Mouse (Mus musculus) forebrain, embryonic 10.5 days (tissue): Measurements from ENCODE around the gene Ift80. TPM values are rescaled to one million over a fixed set of nuclear protein-coding genes. Genes with fewer than 3 reads are reported as not detected.
"Not testable (repeated sequence)": the region's sequence is repeated elsewhere in the genome, so short reads cannot be mapped to it uniquely, and the experiment has no call there.

ENCODE experiments used
- DNase-seq: peaks from one replicate; pipeline ENCODE4 v3.0.0-alpha.2; 2017; ENCODE audit warnings: low spot score; ENCODE audit errors: extremely low spot score
- H3K27ac ChIP-seq: fragments of 300-500 bp; sonication (generic); 2 replicates; pipeline ENCODE4 v1.5.1; 2016; ENCODE audit warnings: mild to moderate bottlenecking
- H3K27me3 ChIP-seq: fragments of 300-500 bp; sonication (generic); 2 replicates; pipeline ENCODE4 v1.6.1; 2016; ENCODE audit warnings: mild to moderate bottlenecking; ENCODE audit not compliant: poor library complexity, severe bottlenecking
- H3K36me3 ChIP-seq: fragments of 300-500 bp; sonication (generic); replicated peaks from 2 replicates; pipeline ENCODE4 v1.6.1; 2016; ENCODE audit warnings: mild to moderate bottlenecking, moderate library complexity
- H3K4me1 ChIP-seq: fragments of 300-500 bp; sonication (generic); 2 replicates; pipeline ENCODE4 v1.6.1; 2016
- H3K4me3 ChIP-seq: fragments of 300-500 bp; sonication (generic); 2 replicates; pipeline ENCODE4 v1.5.1; 2016; ENCODE audit warnings: mild to moderate bottlenecking, moderate library complexity
- H3K9me3 ChIP-seq: fragments of 300-500 bp; sonication (generic); 2 replicates; pipeline ENCODE4 v1.6.1; 2016; ENCODE audit warnings: mild to moderate bottlenecking, moderate library complexity
- WGBS: fragments of 180-500 bp; shearing (Covaris S2); methylation state at CpG from one replicate; pipeline ENCODE4 v1.1.7; 2016; 5-methylcytosine and 5-hydroxymethylcytosine counted together
- polyA plus RNA-seq: library from polyadenylated mRNA; unstranded; fragments of >200 nt; fragmentation: Nextera tagmentation; extraction: Ambion mirVana; gene quantifications from 2 replicates; pipeline ENCODE4 v1.2.1, GENCODE M21; 2016

Gene Ift80
- polyA plus RNA-seq, 1 experiment from 2014 or later: 17.4 TPM

DNA sequence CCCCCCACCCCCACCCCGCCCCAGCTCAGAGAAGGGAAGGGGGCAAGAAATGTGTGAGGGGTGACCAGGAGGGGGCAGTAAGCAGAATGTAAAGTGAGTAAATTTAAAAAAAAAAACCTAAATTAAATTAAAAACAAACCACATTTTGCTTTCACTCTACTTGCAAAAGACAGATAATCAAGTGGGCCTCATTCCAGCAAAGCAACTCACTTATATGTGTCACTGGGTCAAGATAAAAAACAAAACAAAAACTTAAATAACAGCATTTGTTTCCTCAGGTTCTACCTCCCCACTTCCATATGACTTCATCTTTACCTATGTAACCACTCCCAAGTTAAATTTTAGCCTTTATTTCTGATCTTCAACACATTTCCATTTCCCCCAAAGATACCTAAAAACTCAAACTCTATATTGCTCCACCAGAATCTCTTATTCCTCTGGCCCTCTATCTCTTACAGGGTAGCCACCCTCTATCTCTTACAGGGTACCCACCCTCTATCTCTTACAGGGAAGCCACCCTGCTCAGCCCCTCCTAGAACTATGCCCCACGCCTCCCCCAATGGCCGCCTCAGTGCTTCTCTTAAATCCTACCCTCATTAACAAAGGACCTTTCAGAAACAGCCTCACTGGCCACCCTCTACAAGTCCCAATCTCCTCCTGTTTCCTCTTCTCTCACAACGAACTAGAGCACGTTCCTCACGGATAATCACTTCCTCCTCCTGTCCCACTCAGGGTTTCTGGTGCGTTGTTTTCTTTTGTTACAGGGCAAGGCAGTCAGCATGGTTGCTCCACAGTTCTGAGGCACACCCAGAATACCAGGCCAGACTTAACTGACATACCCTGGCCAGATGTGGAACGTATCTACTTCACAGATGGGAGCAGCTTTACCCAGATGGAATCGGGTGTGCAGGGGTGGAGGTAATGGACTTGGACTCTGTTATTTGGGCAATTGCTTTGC is 28.6 kb downstream of the Ift80 start:
- no peak overlapping the region for H3K4me3 ChIP-seq
- peaks cover 35% of the 10 kb centered on the region for H3K36me3 ChIP-seq
- no peaks in the 10 kb centered on the region for H3K27me3 ChIP-seq
- H3K4me1 ChIP-seq: peaks cover 5% of the 10 kb centered on the region; the same call in 1 of the 2 replicates
- no peak for DNase-seq
- peak overlapping the region; percentile 3; the same call in 1 of the 2 replicates for H3K27ac ChIP-seq
- 57% methylated on average over 9 of the region's 9 CpGs for WGBS
- no peaks in the 10 kb centered on the region for H3K9me3 ChIP-seq

DNA sequence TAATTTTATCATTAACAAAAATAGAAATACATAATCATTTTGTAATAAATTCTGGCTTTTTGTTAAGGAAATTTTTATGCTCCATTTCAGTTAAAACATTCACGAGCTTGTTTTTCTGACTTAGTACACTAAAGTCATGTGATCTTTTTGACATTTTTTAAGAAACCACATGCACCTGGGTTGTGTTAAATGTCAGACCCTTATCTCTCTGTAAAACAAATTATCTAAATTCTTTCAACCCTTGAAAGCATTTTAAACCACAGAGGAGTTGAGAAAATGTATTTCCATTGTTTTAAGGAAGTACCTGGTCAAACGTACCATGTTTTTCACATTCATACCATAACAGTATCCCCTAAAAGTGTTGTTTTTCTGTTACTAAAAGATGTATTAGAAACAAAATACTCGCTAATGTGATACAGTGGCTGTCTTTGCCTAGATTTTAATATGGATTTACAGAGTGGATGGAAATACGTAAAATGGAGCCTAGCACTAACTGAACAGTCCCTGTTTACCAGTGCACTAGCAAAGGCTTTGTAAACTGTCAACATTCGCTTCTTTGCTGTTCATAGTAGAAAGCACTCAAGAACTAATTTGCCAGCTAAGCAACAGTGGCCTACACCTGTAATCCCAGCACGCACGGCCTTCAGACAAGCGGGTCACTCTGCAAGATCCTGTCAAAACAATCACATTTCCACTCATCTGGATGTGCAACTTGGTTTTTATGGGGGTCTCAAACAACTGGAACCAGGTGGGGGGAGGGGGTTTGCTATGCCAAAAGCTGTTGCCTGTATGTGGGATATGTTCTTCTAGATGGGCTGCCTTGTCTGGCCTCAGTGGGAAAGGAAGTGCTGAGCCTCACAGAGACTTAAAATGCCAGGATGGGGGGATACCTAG is 29.5 kb downstream of the Ift80 start:
- DNase-seq: no peak
- 92% methylated on average over 8 of the region's 8 CpGs for WGBS
- Histone ChIP-seq H3K27ac (no peak overlapping the region), H3K4me3 (no peak overlapping the region), H3K36me3 (peaks cover 35% of the 10 kb centered on the region), H3K4me1 (peaks cover 5% of the 10 kb centered on the region; the same call in 1 of the 2 replicates), H3K9me3 (no peaks in the 10 kb centered on the region), H3K27me3 (no peaks in the 10 kb centered on the region)

DNA sequence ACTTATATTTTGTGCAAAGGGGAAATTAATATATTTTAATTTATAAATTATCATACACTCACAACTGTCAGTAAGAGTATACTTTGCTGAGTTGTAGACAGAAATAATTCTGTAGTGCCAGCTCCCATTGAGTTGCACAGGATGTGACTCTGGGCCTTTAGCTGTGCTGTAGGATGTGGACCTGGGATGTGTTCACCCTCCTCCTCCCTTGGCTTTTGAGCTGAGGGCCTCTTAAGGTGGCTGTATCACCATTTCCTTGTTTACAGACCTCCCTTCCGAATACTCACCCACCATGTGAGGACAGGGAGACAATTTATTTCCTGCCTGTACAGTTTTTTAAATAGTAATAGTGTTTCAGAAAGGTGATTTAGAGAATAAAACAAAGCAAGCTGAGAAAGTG is 30.8 kb downstream of the Ift80 start:
- H3K27me3 ChIP-seq: no peaks in the 10 kb centered on the region
- H3K36me3 ChIP-seq: peaks cover 37% of the 10 kb centered on the region
- peaks cover 5% of the 10 kb centered on the region; the same call in 1 of the 2 replicates for H3K4me1 ChIP-seq
- 81% methylated on average over 1 of the region's 1 CpGs for WGBS
- no peak for DNase-seq
- H3K9me3 ChIP-seq: no peaks in the 10 kb centered on the region
- no peak overlapping the region for H3K27ac ChIP-seq
- H3K4me3 ChIP-seq: no peak overlapping the region

DNA sequence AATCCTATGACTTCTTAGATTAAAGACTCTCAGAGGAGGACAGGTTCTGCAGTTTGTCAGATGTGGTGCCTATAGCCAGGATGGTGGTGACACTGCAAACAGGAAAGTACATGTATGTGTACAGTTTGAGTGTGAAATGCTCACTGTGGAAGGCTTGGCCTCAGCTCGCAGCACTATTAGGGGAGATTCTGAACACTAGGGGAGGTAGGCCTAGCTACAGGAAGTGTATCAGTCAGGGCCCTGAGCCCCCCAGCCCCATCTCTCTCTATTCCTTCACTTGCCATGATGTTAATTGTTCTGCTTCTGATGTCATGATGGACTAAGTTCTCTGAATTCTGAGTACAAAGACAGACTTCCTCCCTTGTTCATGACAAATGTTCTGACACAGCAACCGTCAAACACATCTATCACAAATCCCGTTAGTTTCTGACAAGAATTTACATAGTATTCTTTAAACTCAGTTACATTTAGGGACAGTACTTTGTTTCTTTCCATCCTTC is 35.2 kb downstream of the Ift80 start:
- DNase-seq: no peak
- Histone ChIP-seq H3K9me3 (peaks cover 8% of the 10 kb centered on the region; the same call in 1 of the 2 replicates), H3K27me3 (no peaks in the 10 kb centered on the region), H3K36me3 (peaks cover 67% of the 10 kb centered on the region), H3K4me1 (no peaks in the 10 kb centered on the region), H3K27ac (no peak overlapping the region), H3K4me3 (no peak overlapping the region)
- 90% methylated on average over 3 of the region's 3 CpGs for WGBS

DNA sequence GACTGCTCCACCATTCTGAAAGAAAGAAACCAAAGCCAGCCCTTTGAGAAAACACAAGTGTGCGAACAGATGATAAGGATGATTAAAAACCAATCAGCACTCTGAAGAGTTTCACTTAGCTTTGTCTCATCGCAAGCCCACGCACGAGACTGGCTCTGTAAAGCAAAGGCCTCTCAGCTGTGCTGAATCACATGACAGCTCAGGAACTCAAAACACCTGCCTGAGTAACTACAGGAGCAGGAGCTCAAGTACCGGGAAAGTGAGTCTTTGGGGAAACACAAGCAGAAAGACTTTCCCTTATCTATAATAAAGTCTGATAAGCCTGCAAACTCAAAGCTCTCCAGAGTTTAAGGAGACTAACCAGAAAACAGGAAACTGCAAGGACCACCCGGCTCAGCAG is 37.0 kb downstream of the Ift80 start:
- Histone ChIP-seq H3K9me3 (peaks cover 8% of the 10 kb centered on the region; the same call in 1 of the 2 replicates), H3K27ac (no peak overlapping the region), H3K4me3 (no peak overlapping the region), H3K27me3 (no peaks in the 10 kb centered on the region), H3K36me3 (peaks cover 73% of the 10 kb centered on the region), H3K4me1 (no peaks in the 10 kb centered on the region)
- DNase-seq: no peak
- 91% methylated on average over 6 of the region's 6 CpGs for WGBS

DNA sequence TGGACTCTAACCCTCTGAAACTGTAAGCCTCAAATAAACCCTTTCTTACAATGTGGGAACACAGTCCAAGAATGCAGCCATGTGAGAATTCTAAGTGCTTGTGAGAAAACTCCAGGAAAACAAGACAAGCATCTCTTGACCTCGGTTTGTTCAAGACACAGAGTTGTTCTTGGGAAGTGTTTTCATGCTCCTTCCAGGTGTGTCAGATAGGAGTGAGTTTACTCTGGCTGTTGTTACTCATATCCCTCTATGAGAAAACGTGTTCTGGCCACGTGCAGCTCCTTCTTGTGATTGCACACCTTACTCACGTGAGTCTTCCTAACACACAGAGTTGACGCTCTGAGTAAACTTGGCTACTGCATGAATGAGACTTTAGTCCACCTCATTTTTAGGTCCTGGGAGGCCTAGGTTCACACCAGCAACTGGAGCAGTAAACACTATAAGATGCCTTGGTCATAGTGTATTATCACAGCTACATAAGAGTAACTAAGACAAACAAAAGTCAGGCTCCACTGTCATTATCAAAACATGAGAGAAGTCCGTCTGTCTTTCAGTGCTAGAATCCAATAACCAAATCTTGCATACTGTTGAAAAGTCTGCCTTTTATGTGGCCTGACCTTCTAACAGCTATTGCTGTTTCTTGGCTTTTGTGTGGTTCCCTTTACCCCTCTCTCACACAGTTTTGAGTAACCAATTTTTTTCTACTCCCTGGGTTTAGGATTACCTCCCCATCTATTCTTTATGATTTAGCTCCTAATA is 37.7 kb downstream of the Ift80 start:
- 92% methylated on average over 6 of the region's 6 CpGs for WGBS
- peaks cover 73% of the 10 kb centered on the region for H3K36me3 ChIP-seq
- H3K4me3 ChIP-seq: no peak overlapping the region
- H3K4me1 ChIP-seq: no peaks in the 10 kb centered on the region
- no peak overlapping the region for H3K27ac ChIP-seq
- H3K9me3 ChIP-seq: peaks cover 8% of the 10 kb centered on the region; the same call in 1 of the 2 replicates
- H3K27me3 ChIP-seq: no peaks in the 10 kb centered on the region
- DNase-seq: no peak

DNA sequence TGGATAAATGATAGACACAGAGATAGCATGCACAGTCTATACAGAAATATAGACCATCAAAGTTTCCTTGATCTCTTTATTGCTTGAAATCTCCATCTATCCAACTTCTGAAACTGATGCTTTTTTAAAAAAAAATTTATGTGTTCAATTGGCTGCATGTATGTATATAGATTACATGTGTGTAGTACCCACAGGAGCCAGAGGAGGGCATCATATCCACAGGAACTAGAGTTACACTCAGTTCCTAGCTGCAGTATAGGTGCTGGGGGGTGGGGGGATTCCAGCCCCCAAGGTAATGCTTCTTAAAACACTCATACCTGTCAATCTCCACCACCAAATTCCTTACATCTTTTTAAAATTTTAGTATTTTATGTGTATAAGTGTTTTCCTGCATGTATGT is 39.7 kb downstream of the Ift80 start:
- no peak overlapping the region for H3K27ac ChIP-seq
- H3K36me3 ChIP-seq: peaks cover 86% of the 10 kb centered on the region
- H3K4me3 ChIP-seq: no peak overlapping the region
- no peaks in the 10 kb centered on the region for H3K27me3 ChIP-seq
- H3K9me3 ChIP-seq: peaks cover 8% of the 10 kb centered on the region; the same call in 1 of the 2 replicates
- H3K4me1 ChIP-seq: no peaks in the 10 kb centered on the region
- DNase-seq: no peak

DNA sequence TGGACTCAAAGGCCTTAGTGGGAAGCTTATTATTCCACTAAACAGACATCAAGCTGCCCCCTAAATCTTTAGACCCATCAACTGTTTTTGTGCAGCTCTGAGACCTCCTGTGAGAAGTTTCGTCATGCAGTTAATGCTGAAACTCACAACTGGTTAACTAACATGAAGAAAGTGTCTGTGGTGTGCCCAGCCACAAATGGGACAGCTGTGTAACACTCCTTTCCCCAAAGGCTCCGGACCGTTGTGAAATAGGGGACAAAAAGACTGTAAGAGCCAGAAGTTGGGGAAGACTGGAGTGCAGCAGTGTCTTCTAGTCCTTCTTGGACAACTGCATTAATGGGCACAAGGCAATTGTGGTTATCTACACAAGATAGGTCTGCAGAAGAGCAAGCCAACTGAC is 47.0 kb downstream of the Ift80 start:
- WGBS: 81% methylated on average over 3 of the region's 3 CpGs
- Histone ChIP-seq H3K27me3 (no peaks in the 10 kb centered on the region), H3K9me3 (no peaks in the 10 kb centered on the region), H3K27ac (no peak overlapping the region), H3K36me3 (peaks cover 37% of the 10 kb centered on the region), H3K4me3 (no peak overlapping the region), H3K4me1 (peaks cover 13% of the 10 kb centered on the region)
- DNase-seq: no peak

DNA sequence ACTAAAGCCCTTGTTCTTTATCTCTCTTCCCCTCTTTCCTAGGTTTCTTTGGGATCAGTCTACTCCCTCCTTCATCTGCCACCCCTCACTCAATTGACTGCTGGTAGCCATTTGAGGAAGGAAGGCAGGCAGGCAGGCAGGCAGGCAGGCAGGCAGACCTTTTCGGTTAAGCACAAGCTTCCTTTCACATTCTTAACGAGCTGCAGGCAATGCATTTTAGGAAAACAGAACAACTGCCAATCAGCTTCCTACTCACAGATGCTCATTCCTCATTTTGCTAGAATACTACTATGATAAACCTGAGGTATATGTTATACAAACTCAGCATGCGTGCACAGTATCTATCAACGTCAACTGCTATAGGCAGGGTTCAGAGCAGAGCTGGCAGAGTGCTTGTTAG is 47.9 kb downstream of the Ift80 start:
- H3K9me3 ChIP-seq: no peaks in the 10 kb centered on the region
- H3K27ac ChIP-seq: no peak overlapping the region
- peaks cover 13% of the 10 kb centered on the region for H3K4me1 ChIP-seq
- H3K27me3 ChIP-seq: no peaks in the 10 kb centered on the region
- H3K4me3 ChIP-seq: no peak overlapping the region
- 53% methylated on average over 4 of the region's 4 CpGs for WGBS
- DNase-seq: no peak
- peaks cover 29% of the 10 kb centered on the region for H3K36me3 ChIP-seq

DNA sequence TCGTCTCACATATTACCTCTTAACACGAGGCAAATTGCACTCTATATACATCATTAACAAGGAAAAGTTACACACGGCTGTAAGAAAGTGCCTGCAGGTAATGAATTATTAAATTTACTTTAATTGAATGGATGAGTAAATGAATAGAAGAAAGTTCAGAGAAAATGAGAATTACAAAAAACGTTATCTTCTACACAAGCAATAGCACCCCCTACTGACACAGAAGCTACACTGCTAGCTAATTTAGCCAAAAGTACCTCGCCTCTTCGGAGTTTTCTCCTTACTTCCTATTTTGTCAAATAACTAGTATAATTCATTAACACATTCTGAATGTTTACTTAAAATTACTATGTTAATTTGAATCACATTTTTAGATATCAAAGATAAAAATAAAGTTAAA is 49.9 kb downstream of the Ift80 start:
- Histone ChIP-seq H3K27me3 (no peaks in the 10 kb centered on the region), H3K9me3 (no peaks in the 10 kb centered on the region), H3K36me3 (peaks cover 20% of the 10 kb centered on the region; the same call in 1 of the 2 replicates), H3K4me3 (no peak overlapping the region), H3K27ac (no peak overlapping the region), H3K4me1 (peaks cover 13% of the 10 kb centered on the region)
- no peak for DNase-seq
- WGBS: 72% methylated on average over 6 of the region's 6 CpGs

DNA sequence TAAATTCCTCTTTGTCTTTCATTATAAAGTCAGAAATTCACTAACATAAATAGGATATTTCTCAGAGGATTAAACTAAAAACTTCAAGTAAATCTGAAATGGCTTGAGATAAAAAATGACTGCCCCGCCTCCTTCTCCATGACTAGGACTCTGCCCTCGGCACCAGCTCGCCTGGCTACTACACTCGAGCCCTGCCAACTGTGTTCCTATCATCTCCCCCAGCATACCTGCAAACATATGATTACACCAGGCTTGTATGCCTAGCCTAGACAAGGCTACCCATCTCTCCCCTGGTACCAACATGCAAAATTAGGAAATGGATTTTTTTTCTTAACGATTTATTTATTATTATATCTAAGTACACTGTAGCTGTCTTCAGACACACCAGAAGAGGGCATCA is 51.7 kb downstream of the Ift80 start:
- H3K27me3 ChIP-seq: no peaks in the 10 kb centered on the region
- peaks cover 19% of the 10 kb centered on the region for H3K4me1 ChIP-seq
- no peaks in the 10 kb centered on the region for H3K9me3 ChIP-seq
- DNase-seq: no peak
- H3K27ac ChIP-seq: no peak overlapping the region
- H3K4me3 ChIP-seq: no peak overlapping the region
- 94% methylated on average over 5 of the region's 5 CpGs for WGBS
- H3K36me3 ChIP-seq: peaks cover 18% of the 10 kb centered on the region; the same call in 1 of the 2 replicates

DNA sequence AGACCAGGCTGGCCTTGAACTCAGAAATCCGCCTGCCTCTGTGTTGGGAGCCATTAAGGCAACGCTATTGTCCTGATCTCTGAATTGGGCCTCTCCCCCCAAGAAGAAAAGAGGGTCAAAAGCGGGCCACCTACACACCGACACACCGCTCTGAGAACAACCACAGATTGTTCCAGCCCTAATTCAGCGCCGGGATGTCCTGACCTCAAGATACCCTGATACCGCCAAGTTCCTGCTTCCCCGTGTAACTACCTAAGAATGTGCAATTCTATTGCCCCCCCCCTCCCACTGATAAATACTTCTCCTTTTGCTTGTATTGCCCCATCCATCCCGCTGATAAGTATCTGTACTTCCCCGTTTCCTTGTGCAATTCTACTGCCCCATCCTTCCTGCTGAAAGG is 52.4 kb downstream of the Ift80 start:
- Histone ChIP-seq H3K4me1 (peaks cover 16% of the 10 kb centered on the region), H3K36me3 (peaks cover 14% of the 10 kb centered on the region; the same call in 1 of the 2 replicates)
- not testable (repeated sequence) for H3K27ac ChIP-seq, H3K9me3 ChIP-seq, H3K4me3 ChIP-seq, H3K27me3 ChIP-seq, DNase-seq
- WGBS: 92% methylated on average over 11 of the region's 11 CpGs
